Mouse (Mus musculus) cortical plate, adult 2 months (tissue): ENCODE results near the gene Ube2e1.

Source experiments
- CTCF ChIP-seq: fragments of 200-500 bp; IDR thresholded peaks from 2 replicates; pipeline ENCODE4 v1.5.1; 2011; ENCODE audit warnings: mild to moderate bottlenecking, control low read depth, low read length; ENCODE audit not compliant: insufficient read depth; ENCODE audit errors: extremely low read depth
- POLR2A ChIP-seq: fragments of 200-500 bp; IDR thresholded peaks from 2 replicates; pipeline ENCODE4 v1.6.1; 2011; ENCODE audit warnings: mild to moderate bottlenecking, low read length, control low read depth; ENCODE audit not compliant: insufficient read depth; ENCODE audit errors: extremely low read depth

- TF ChIP-seq POLR2A (no peak), CTCF (no peak)
Observed at GRCm38 (mm10) chr14:18341088-18341487, 9.4 kb upstream of the Ube2e1 start.
